Mouse (Mus musculus): ENCODE data around the gene Hibadh. TPM values are rescaled to one million over a fixed set of nuclear protein-coding genes. Genes with fewer than 3 reads are reported as not detected.
"Not testable (repeated sequence)": the region's sequence is repeated elsewhere in the genome, so short reads cannot be mapped to it uniquely, and the experiment has no call there.

The Hibadh gene
- total RNA-seq (2021), result 100 to 1,000 TPM; 219 to 227 TPM
- long read RNA-seq, experiment 1, transcript Hibadh-201 (8 exons, 1,825 nt), result major isoform, 469 of 506 reads
- long read RNA-seq, experiment 1, partial matches to known transcripts, result 19 of 506 reads
- long read RNA-seq, experiment 1, other reads (novel, unspliced or antisense), result 18 of 506 reads
- long read RNA-seq, experiment 2, transcript Hibadh-201 (8 exons, 1,825 nt), result major isoform, 239 of 264 reads
- long read RNA-seq, experiment 2, partial matches to known transcripts, result 11 of 264 reads
- long read RNA-seq, experiment 2, other reads (novel, unspliced or antisense), result 14 of 264 reads

GRCm38 (mm10) chr6:52640224-52640712, at the start of gene Hibadh:
Gene Hibadh (minus strand): TSS chr6:52640389.
- DNase-seq, result peak; percentile 99

- no peak for DNase-seq
These were observed 46.8 kb upstream of the Hibadh start for GRCm38 (mm10) chr6:52686901-52687500.

GRCm38 (mm10) chr6:52682607-52683006, 42.4 kb upstream of the Hibadh start:
- DNase-seq, result no peak

GRCm38 (mm10) chr6:52681847-52682485, 41.8 kb upstream of the Hibadh start:
- DNase-seq, result no peak

- no peak for DNase-seq
These were observed 40.4 kb upstream of the Hibadh start for GRCm38 (mm10) chr6:52680458-52681032.

- no peak for DNase-seq
These were observed 39.4 kb upstream of the Hibadh start for GRCm38 (mm10) chr6:52679565-52679964.

- not testable (repeated sequence) for DNase-seq
These were observed 37.3 kb upstream of the Hibadh start for GRCm38 (mm10) chr6:52677534-52677933.

- peak; percentile 39 for DNase-seq
These were observed 35.2 kb upstream of the Hibadh start for GRCm38 (mm10) chr6:52675222-52675921.

GRCm38 (mm10) chr6:52674541-52674940, 34.4 kb upstream of the Hibadh start:
- DNase-seq, result no peak

- no peak for DNase-seq
These were observed 33.5 kb upstream of the Hibadh start for GRCm38 (mm10) chr6:52673706-52674105.

- no peak for DNase-seq
These were observed 32.4 kb upstream of the Hibadh start for GRCm38 (mm10) chr6:52672539-52672938.

GRCm38 (mm10) chr6:52671791-52672190, 31.6 kb upstream of the Hibadh start:
- DNase-seq, result no peak

GRCm38 (mm10) chr6:52669878-52670277, 29.7 kb upstream of the Hibadh start:
- not testable (repeated sequence) for DNase-seq

- no peak for DNase-seq
These were observed 27.5 kb upstream of the Hibadh start for GRCm38 (mm10) chr6:52667641-52668040.

- peak; percentile 28 for DNase-seq
These were observed 22.8 kb upstream of the Hibadh start for GRCm38 (mm10) chr6:52663021-52663420.

GRCm38 (mm10) chr6:52655266-52655665, 15.1 kb upstream of the Hibadh start:
- no peak for DNase-seq

- DNase-seq, result no peak
These were observed 8.6 kb upstream of the Hibadh start for GRCm38 (mm10) chr6:52648806-52649205.

GRCm38 (mm10) chr6:52648031-52648430, 7.8 kb upstream of the Hibadh start:
- DNase-seq, result no peak

- DNase-seq, result no peak
These were observed 5.7 kb upstream of the Hibadh start for GRCm38 (mm10) chr6:52645926-52646325.

GRCm38 (mm10) chr6:52642152-52642551, 2.0 kb upstream of the Hibadh start:
- no peak for DNase-seq

- DNase-seq, result no peak
These were observed 887 bp upstream of the Hibadh start for GRCm38 (mm10) chr6:52641076-52641475.

- DNase-seq, result peak; percentile 49
These were observed 504 bp downstream of the Hibadh start for GRCm38 (mm10) chr6:52639546-52640223.

Data from adrenal gland, postnatal 10 days (tissue).